Mouse (Mus musculus): ENCODE data around the gene Nxn. TPM values are rescaled to one million over a fixed set of nuclear protein-coding genes. Genes with fewer than 3 reads are reported as not detected.

Gene Nxn
- polyA plus RNA-seq, 1 experiment = 0.08 TPM

- Histone ChIP-seq H3K9me3 (ENCODE audit: control insufficient read depth, low read length) (no peaks in the 10 kb centered on the region), H3K4me3 (replicated peaks) (no peak overlapping the region), H3K36me3 (ENCODE audit: control insufficient read depth) (no peaks in the 10 kb centered on the region), H3K4me1 (ENCODE audit: control insufficient read depth) (no peaks in the 10 kb centered on the region), H3K27me3 (ENCODE audit: control insufficient read depth) (no peaks in the 10 kb centered on the region)
- TF ChIP-seq GATA1 (IDR thresholded peaks at IDR 0.05; ENCODE audit: low read length) (no peak), TAL1 (IDR thresholded peaks at IDR 0.05; ENCODE audit: low read length) (no peak)
Observed at GRCm38 (mm10) chr11:76427781-76428180, 28.8 kb upstream of the Nxn start.

DNA sequence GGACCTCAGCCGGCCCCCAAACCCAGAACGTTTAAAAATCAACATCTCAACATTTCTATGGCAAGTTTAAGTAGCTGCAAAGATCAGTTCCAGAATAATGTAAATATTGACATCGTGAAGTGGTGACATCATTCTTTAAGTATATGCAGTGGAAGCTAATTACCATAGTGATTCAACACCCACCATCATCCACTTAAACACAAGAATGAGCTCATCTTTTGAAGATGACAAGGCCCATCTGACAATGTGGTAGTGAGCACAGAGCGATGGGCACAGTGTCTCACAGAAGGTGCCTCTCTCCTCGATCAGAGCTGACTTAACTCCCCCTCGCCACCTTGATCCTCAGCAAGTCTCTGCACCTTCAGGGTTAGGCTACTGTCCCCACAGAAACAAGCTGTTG lies 26.8 kb upstream of the Nxn start:
- no peak overlapping the region for H3K4me3 ChIP-seq (replicated peaks)
- no peaks in the 10 kb centered on the region for H3K9me3 ChIP-seq (ENCODE audit: control insufficient read depth, low read length)
- TF ChIP-seq TAL1 (IDR thresholded peaks at IDR 0.05; ENCODE audit: low read length) (no peak), GATA1 (IDR thresholded peaks at IDR 0.05; ENCODE audit: low read length) (no peak)
- H3K36me3 ChIP-seq (ENCODE audit: control insufficient read depth) = no peaks in the 10 kb centered on the region
- no peaks in the 10 kb centered on the region for H3K27me3 ChIP-seq (ENCODE audit: control insufficient read depth)
- H3K4me1 ChIP-seq (ENCODE audit: control insufficient read depth) = no peaks in the 10 kb centered on the region

DNA sequence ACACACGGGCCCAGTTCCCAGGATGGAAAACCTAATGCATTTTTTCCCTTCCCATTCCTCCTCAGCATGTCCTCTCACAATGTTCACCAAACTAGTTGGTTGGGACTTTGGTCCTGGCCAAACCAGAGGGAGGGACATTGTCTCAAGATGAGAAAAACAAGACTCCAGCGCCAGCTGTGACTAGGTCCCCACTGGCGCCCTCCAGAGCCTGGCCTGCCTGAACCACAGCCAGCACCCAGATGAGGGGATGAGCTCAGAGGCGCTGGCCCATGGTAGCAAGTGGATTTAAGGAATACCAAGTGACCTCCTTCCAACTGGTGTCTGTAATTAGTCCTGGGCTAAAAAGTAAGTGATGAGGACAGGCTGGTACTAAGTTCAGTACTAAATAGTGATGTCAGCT lies 22.0 kb upstream of the Nxn start:
- Histone ChIP-seq H3K9me3 (ENCODE audit: control insufficient read depth, low read length) (no peaks in the 10 kb centered on the region), H3K4me1 (ENCODE audit: control insufficient read depth) (no peaks in the 10 kb centered on the region), H3K27me3 (ENCODE audit: control insufficient read depth) (no peaks in the 10 kb centered on the region), H3K4me3 (replicated peaks) (no peak overlapping the region), H3K36me3 (ENCODE audit: control insufficient read depth) (peaks cover 24% of the 10 kb centered on the region)
- TF ChIP-seq GATA1 (IDR thresholded peaks at IDR 0.05; ENCODE audit: low read length) = no peak
- TF ChIP-seq TAL1 (IDR thresholded peaks at IDR 0.05; ENCODE audit: low read length) = no peak

DNA sequence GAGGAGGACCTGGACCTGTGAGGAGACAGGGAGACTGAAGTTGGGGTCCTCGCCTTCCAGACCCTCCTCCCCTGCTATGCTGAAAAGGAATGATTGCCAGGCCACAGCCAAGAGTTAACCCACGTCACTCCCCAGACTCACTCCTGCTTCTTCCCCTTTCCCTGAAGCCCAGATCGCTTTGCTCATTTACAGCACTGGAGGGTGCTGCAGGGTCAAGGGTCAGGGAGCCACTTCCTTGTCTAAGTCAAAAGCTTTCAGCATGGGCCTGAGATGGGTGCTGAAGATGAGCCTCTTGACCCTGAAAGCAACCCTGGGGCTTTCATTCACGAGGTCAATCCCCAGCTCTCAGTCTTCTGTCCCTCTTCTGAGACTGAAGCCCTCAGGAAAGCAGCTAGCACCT lies 20.2 kb upstream of the Nxn start:
- Histone ChIP-seq H3K4me1 (ENCODE audit: control insufficient read depth) (no peaks in the 10 kb centered on the region), H3K4me3 (replicated peaks) (no peak overlapping the region), H3K27me3 (ENCODE audit: control insufficient read depth) (no peaks in the 10 kb centered on the region), H3K36me3 (ENCODE audit: control insufficient read depth) (peaks cover 41% of the 10 kb centered on the region), H3K9me3 (ENCODE audit: control insufficient read depth, low read length) (no peaks in the 10 kb centered on the region)
- TF ChIP-seq TAL1 (IDR thresholded peaks at IDR 0.05; ENCODE audit: low read length) = no peak
- TF ChIP-seq GATA1 (IDR thresholded peaks at IDR 0.05; ENCODE audit: low read length) = no peak

DNA sequence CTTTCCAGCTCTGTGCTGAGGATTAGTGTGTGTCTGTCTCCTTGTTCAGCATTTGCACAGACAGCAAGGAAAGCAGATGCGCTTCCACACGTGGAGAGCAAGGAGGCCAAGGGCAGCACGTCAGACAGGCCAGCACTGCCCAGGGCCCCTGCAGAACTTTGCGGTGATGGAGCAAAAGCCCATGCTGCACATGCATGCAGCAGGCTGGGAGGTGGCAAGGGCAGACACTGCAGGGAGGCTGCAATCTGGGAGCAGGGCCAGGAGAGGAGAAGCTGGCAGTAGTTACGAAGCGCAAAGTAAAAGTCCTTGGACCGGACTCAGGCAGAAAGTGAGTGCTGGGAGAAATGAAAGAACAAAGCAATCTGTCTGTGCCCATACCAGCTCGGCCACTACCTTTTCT lies 19.5 kb upstream of the Nxn start:
- no peaks in the 10 kb centered on the region for H3K27me3 ChIP-seq (ENCODE audit: control insufficient read depth)
- TF ChIP-seq GATA1 (IDR thresholded peaks at IDR 0.05; ENCODE audit: low read length) (no peak), TAL1 (IDR thresholded peaks at IDR 0.05; ENCODE audit: low read length) (no peak)
- no peaks in the 10 kb centered on the region for H3K9me3 ChIP-seq (ENCODE audit: control insufficient read depth, low read length)
- peaks cover 48% of the 10 kb centered on the region for H3K36me3 ChIP-seq (ENCODE audit: control insufficient read depth)
- no peak overlapping the region for H3K4me3 ChIP-seq (replicated peaks)
- H3K4me1 ChIP-seq (ENCODE audit: control insufficient read depth) = no peaks in the 10 kb centered on the region

DNA sequence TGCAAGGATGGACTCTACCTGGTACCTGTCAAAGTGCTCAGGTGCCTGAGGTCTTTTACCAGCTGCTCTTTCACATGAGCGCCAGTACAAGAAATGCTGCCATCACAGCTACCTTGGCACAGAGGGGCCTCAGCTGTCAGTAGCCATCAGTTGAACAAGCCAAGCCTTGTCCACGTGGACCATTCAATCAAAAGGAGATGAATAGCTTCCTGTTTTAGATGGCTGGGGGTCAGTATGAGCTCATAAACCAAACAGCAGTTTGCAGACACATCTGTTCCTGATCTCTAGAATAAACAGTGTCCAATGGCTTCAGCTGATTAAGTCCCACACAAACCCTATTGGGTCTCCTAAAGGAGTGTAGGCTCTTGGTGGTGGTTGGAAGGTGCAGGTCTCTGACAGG lies 17.0 kb upstream of the Nxn start:
- no peaks in the 10 kb centered on the region for H3K27me3 ChIP-seq (ENCODE audit: control insufficient read depth)
- H3K36me3 ChIP-seq (ENCODE audit: control insufficient read depth) = peaks cover 64% of the 10 kb centered on the region
- no peaks in the 10 kb centered on the region for H3K9me3 ChIP-seq (ENCODE audit: control insufficient read depth, low read length)
- H3K4me3 ChIP-seq (replicated peaks) = no peak overlapping the region
- no peak for TF ChIP-seq TAL1 (IDR thresholded peaks at IDR 0.05; ENCODE audit: low read length)
- no peak for TF ChIP-seq GATA1 (IDR thresholded peaks at IDR 0.05; ENCODE audit: low read length)
- H3K4me1 ChIP-seq (ENCODE audit: control insufficient read depth) = 0 out of 2 replicates have a peak, but pooled peaks cover 2% of the 10 kb centered on the region

- TF ChIP-seq GATA1 (IDR thresholded peaks at IDR 0.05; ENCODE audit: low read length) = no peak
- no peak for TF ChIP-seq TAL1 (IDR thresholded peaks at IDR 0.05; ENCODE audit: low read length)
- Histone ChIP-seq H3K27me3 (ENCODE audit: control insufficient read depth) (no peaks in the 10 kb centered on the region), H3K4me3 (replicated peaks) (no peak overlapping the region), H3K9me3 (ENCODE audit: control insufficient read depth, low read length) (no peaks in the 10 kb centered on the region), H3K4me1 (ENCODE audit: control insufficient read depth) (0 out of 2 replicates have a peak, but pooled peaks cover 2% of the 10 kb centered on the region), H3K36me3 (ENCODE audit: control insufficient read depth) (peaks cover 68% of the 10 kb centered on the region)
Observed at GRCm38 (mm10) chr11:76415001-76415400, 16.1 kb upstream of the Nxn start.

DNA sequence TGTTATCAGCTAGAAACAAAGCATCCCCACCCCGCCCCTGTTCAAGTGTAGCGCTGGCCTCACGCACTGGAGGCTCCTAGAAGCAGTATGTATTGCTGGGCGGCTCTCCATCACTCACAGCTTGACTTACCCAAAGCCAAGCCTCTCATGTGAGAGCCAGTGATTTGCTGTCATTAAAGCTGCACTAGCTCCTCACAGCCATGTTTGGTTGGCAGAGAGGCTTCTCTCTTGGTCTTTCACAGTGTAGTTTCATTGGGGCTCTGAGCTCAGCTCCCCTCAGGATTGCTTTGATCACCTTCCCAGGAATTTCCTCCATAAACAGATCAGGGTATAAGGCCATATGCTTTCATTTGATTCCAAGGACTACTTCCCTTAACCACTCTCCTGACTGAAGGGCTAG lies 14.3 kb upstream of the Nxn start:
- peaks cover 69% of the 10 kb centered on the region for H3K36me3 ChIP-seq (ENCODE audit: control insufficient read depth)

DNA sequence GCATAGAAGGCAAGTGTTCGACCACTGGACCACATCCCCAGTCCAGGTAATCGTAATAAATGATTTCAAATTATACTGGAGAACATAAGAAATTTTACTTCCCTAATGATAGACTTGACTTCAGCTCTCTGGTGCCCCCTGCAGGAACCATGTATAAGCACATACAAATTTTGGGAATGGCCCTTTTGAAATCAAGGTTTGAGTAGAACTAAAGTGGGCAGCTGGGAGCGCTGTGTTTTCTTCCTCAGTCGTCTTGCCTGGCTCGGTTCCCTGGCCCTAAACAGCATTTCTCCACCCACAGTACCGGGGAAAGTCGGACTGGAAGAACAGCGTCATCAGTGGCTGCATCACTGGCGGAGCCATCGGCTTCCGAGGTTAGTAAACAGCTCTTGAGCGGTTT lies 11.9 kb upstream of the Nxn start:
- TF ChIP-seq TAL1 (IDR thresholded peaks at IDR 0.05; ENCODE audit: low read length) (no peak), GATA1 (IDR thresholded peaks at IDR 0.05; ENCODE audit: low read length) (no peak)
- peaks cover 48% of the 10 kb centered on the region for H3K36me3 ChIP-seq (ENCODE audit: control insufficient read depth)
- H3K4me1 ChIP-seq (ENCODE audit: control insufficient read depth) = peaks cover 20% of the 10 kb centered on the region
- no peaks in the 10 kb centered on the region for H3K9me3 ChIP-seq (ENCODE audit: control insufficient read depth, low read length)
- H3K27me3 ChIP-seq (ENCODE audit: control insufficient read depth) = no peaks in the 10 kb centered on the region
- no peak overlapping the region for H3K4me3 ChIP-seq (replicated peaks)

More for the DNA sequence above, 14.3 kb upstream of the Nxn start:
- no peaks in the 10 kb centered on the region for H3K9me3 ChIP-seq (ENCODE audit: control insufficient read depth, low read length)
- peaks cover 4% of the 10 kb centered on the region for H3K4me1 ChIP-seq (ENCODE audit: control insufficient read depth)
- no peaks in the 10 kb centered on the region for H3K27me3 ChIP-seq (ENCODE audit: control insufficient read depth)
- H3K4me3 ChIP-seq (replicated peaks) = no peak overlapping the region
- TF ChIP-seq TAL1 (IDR thresholded peaks at IDR 0.05; ENCODE audit: low read length) (no peak), GATA1 (IDR thresholded peaks at IDR 0.05; ENCODE audit: low read length) (no peak)
